Mouse (Mus musculus): ENCODE measurements around the gene Prg2.
A peak's percentile ranks its signal among the peaks of the same experiment; 100 is the strongest.

The Prg2 gene

GRCm38 (mm10) chr2:84980188-84980587 is at the start of gene Prg2:
Gene Prg2 (plus strand): TSS chr2:84980461.
- no peak for DNase-seq (ENCODE audit: low spot score)

GRCm38 (mm10) chr2:84933992-84934648 is 46.1 kb upstream of the Prg2 start:
- no peak for DNase-seq (ENCODE audit: low spot score)

- no peak for DNase-seq (ENCODE audit: low spot score)
Measured at GRCm38 (mm10) chr2:84934649-84935007, 45.6 kb upstream of the Prg2 start.

- DNase-seq (ENCODE audit: low spot score) = no peak
Measured at GRCm38 (mm10) chr2:84935065-84935464, 45.2 kb upstream of the Prg2 start.

GRCm38 (mm10) chr2:84936474-84937429 is 43.5 kb upstream of the Prg2 start, which contains the start of gene Slc43a3:
Gene Slc43a3 (plus strand): TSS chr2:84936579.
- peak; percentile 89 for DNase-seq (ENCODE audit: low spot score)

- peak; percentile 66 for DNase-seq (ENCODE audit: low spot score)
Measured at GRCm38 (mm10) chr2:84937491-84938150, 42.6 kb upstream of the Prg2 start.

GRCm38 (mm10) chr2:84938249-84938946 is 41.9 kb upstream of the Prg2 start:
- peak; percentile 37 for DNase-seq (ENCODE audit: low spot score)

- no peak for DNase-seq (ENCODE audit: low spot score)
Measured at GRCm38 (mm10) chr2:84939306-84939705, 41.0 kb upstream of the Prg2 start.

GRCm38 (mm10) chr2:84939711-84940110 is 40.5 kb upstream of the Prg2 start:
- DNase-seq (ENCODE audit: low spot score) = no peak

GRCm38 (mm10) chr2:84941332-84941731 is 38.9 kb upstream of the Prg2 start:
- peak; percentile 73 for DNase-seq (ENCODE audit: low spot score)

GRCm38 (mm10) chr2:84941795-84942194 is 38.5 kb upstream of the Prg2 start:
- DNase-seq (ENCODE audit: low spot score) = peak; percentile 31

- no peak for DNase-seq (ENCODE audit: low spot score)
Measured at GRCm38 (mm10) chr2:84947154-84947771, 33.0 kb upstream of the Prg2 start.

GRCm38 (mm10) chr2:84948252-84948651 is 32.0 kb upstream of the Prg2 start:
- no peak for DNase-seq (ENCODE audit: low spot score)

- no peak for DNase-seq (ENCODE audit: low spot score)
Measured at GRCm38 (mm10) chr2:84948721-84949120, 31.5 kb upstream of the Prg2 start.

- DNase-seq (ENCODE audit: low spot score) = no peak
Measured at GRCm38 (mm10) chr2:84951027-84951426, 29.2 kb upstream of the Prg2 start.

- no peak for DNase-seq (ENCODE audit: low spot score)
Measured at GRCm38 (mm10) chr2:84952251-84952650, 28.0 kb upstream of the Prg2 start.

- DNase-seq (ENCODE audit: low spot score) = no peak
Measured at GRCm38 (mm10) chr2:84952693-84953092, 27.6 kb upstream of the Prg2 start.

GRCm38 (mm10) chr2:84955435-84955834 is 24.8 kb upstream of the Prg2 start:
- DNase-seq (ENCODE audit: low spot score) = no peak

- DNase-seq (ENCODE audit: low spot score) = peak; percentile 79
Measured at GRCm38 (mm10) chr2:84956274-84956673, 24.0 kb upstream of the Prg2 start.

- DNase-seq (ENCODE audit: low spot score) = no peak
Measured at GRCm38 (mm10) chr2:84958588-84959264, 21.5 kb upstream of the Prg2 start.

- peak; percentile 99 for DNase-seq (ENCODE audit: low spot score)
Measured at GRCm38 (mm10) chr2:84961300-84961699, 19.0 kb upstream of the Prg2 start.
